Comparison of ENCODE assay signal across 30 mouse cellular contexts in the genomic region with DNA sequence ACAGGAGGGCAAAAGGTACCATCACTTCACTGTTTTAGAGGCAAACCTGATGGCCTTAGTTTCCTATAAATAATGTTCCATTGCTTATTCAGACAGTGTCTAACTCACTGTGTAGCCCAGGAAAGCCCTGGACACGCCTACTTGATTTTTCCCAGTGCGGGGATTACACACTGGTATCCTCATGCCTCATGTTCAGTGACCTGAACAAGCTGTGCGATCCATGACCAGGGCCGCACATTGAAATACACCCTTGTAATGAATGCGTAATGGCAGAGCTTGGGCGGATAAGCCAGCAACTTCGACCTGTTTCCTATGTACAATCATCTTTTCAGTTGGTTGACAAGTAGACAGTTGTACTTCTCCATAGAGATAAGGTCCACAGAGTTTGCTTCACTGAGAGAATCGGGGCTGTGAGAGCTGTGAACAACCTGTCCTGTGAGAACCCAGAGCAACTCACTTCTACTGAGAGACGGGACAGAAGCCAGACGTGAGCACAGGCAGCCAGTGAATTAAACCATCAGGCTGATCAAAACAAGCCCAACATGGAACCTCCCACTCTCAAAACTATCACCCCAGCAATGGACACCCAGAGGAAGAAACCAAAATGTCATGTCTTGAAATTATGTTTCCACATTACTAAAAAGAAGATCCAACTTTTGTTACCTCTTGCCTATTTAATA.
DNase-seq lines count a peak whose midpoint lies in the region; ATAC-seq and TF ChIP-seq lines count a peak whose summit lies in the region.
"Had no signal": no experiment of that assay in that cellular context is flagged by ENCODE, and none has a peak within 500 bp of the region (broad histone marks: within the 10 kb centered on the region; RNA-seq: fewer than 3 reads in every experiment).

No protein-coding gene starts in this region.

- in situ Hi-C loops in Patski (cut with MboI; ENCODE audit: low pct_unique_long_range_greater_than_20kb) = no loop called here

- no peaks in the 10 kb centered on the region for H3K36me3 ChIP-seq in kidney, embryonic 16.5 days (ENCODE audit: insufficient read depth, low read length)
- no peaks in the 10 kb centered on the region for H3K36me3 ChIP-seq in kidney, postnatal 0 days (ENCODE audit: insufficient read depth, low read length)
- H3K36me3 ChIP-seq: embryonic facial prominence, embryonic 13.5 days; forebrain, embryonic 10.5 days; forebrain, embryonic 15.5 days; heart, embryonic 12.5 days; hindbrain, embryonic 13.5 days; limb, embryonic 12.5 days; liver, embryonic 15.5 days; midbrain, embryonic 12.5 days; neural tube, embryonic 12.5 days had no signal

- no peak overlapping the region for H3K4me2 ChIP-seq in kidney, embryonic 16.5 days (replicated peaks; ENCODE audit: low read depth, low read length)
- no peak overlapping the region for H3K4me2 ChIP-seq in kidney, postnatal 0 days (ENCODE audit: low read length)
- H3K4me2 ChIP-seq: embryonic facial prominence, embryonic 13.5 days; forebrain, embryonic 15.5 days; heart, embryonic 12.5 days; hindbrain, embryonic 13.5 days; limb, embryonic 12.5 days; liver, embryonic 15.5 days; lung, embryonic 14.5 days; midbrain, embryonic 12.5 days; neural tube, embryonic 12.5 days had no signal

- POLR2A ChIA-PET in Patski (lab: Charles Lee) = no interaction called here

- WGBS in kidney, embryonic 16.5 days = 44% methylated on average over 10 of the region's 10 CpGs
- 41% methylated on average over 10 of the region's 10 CpGs for WGBS in kidney, postnatal 0 days

- H3K4me1 ChIP-seq in kidney, embryonic 16.5 days (ENCODE audit: insufficient read depth, low read length) = peaks cover 7% of the 10 kb centered on the region; the same call in 1 of the 2 replicates
- no peaks in the 10 kb centered on the region for H3K4me1 ChIP-seq in kidney, postnatal 0 days (replicated peaks; ENCODE audit: insufficient read depth, low read length)
- H3K4me1 ChIP-seq: liver, embryonic 15.5 days; neural tube, embryonic 12.5 days had no signal

- H3K9ac ChIP-seq in kidney, embryonic 16.5 days (replicated peaks; ENCODE audit: low read length) = no peak overlapping the region
- H3K9ac ChIP-seq in kidney, postnatal 0 days (ENCODE audit: low read depth, low read length) = no peak overlapping the region
- H3K9ac ChIP-seq: embryonic facial prominence, embryonic 13.5 days; forebrain, embryonic 15.5 days; heart, embryonic 12.5 days; hindbrain, embryonic 13.5 days; limb, embryonic 12.5 days; liver, embryonic 15.5 days; lung, embryonic 14.5 days; midbrain, embryonic 12.5 days; neural tube, embryonic 12.5 days had no signal

- no peak for ATAC-seq in kidney, embryonic 16.5 days (ENCODE audit: low FRiP score, low TSS enrichment)
- peak; percentile 67 for ATAC-seq in Patski
- no peak for ATAC-seq in kidney, postnatal 0 days (replicated peaks; ENCODE audit: low FRiP score, low read depth)
- no peak for ATAC-seq in megakaryocyte, adult 5-6 weeks (ENCODE audit: poor library complexity, severe bottlenecking)
- no peak for ATAC-seq in CD4-positive, CD25-positive, alpha-beta regulatory T cell, adult 4 months
- ATAC-seq: forebrain, embryonic 15.5 days; intestine, embryonic 16.5 days had no signal

- no peak for TF ChIP-seq CTCF in Patski (IDR thresholded peaks at IDR 0.05)
- TF ChIP-seq CTCF in kidney, postnatal 0 days (IDR thresholded peaks at IDR 0.05; ENCODE audit: low read depth) = no peak

- peak; percentile 47 for DNase-seq in kidney, adult 18-20 months
- no peak for DNase-seq in Patski (ENCODE audit: low read depth, low spot score)
- DNase-seq in kidney, postnatal 0 days (ENCODE audit: low spot score) = peak; percentile 25
- peak; percentile 56 for DNase-seq in retina, embryonic 14.5 days (ENCODE audit: low spot score)
- DNase-seq: adrenal gland, postnatal 25 days; cerebellum, adult 11-12 months; cerebellum, adult 9-11 months; gastrocnemius, postnatal 36 days; heart, adult 18-20 months; heart, postnatal 4 days; lung, embryonic 14.5 days; lung, postnatal 36 days; right cerebral cortex, postnatal 14 days; thymus, postnatal 25 days had no signal

- H3K27ac ChIP-seq in kidney, embryonic 16.5 days (ENCODE audit: low read length) = no peak overlapping the region
- no peak overlapping the region for H3K27ac ChIP-seq in kidney, postnatal 0 days
- H3K27ac ChIP-seq: embryonic facial prominence, embryonic 13.5 days; forebrain, embryonic 10.5 days; forebrain, embryonic 15.5 days; hindbrain, embryonic 13.5 days; left cerebral cortex, adult 2 months; limb, embryonic 12.5 days; liver, embryonic 15.5 days; midbrain, embryonic 12.5 days; neural tube, embryonic 12.5 days had no signal

- no peak overlapping the region for H3K4me3 ChIP-seq in kidney, embryonic 16.5 days (ENCODE audit: low read length)
- H3K4me3 ChIP-seq in kidney, postnatal 0 days (replicated peaks; ENCODE audit: low read depth, low read length) = no peak overlapping the region
- H3K4me3 ChIP-seq: embryonic facial prominence, embryonic 13.5 days; forebrain, embryonic 10.5 days; forebrain, embryonic 15.5 days; heart, embryonic 12.5 days; hindbrain, embryonic 13.5 days; left cerebral cortex, adult 2 months; limb, embryonic 12.5 days; liver, embryonic 15.5 days; megakaryocyte, embryonic 14.5 days; midbrain, embryonic 12.5 days; myocyte; neural tube, embryonic 12.5 days had no signal

- CTCF ChIA-PET in Patski (lab: Charles Lee) = interaction anchor here (1.0 kb wide), 1 partner anchor 24 kb away, joined by 3 read pairs; no protein-coding TSS in a partner anchor

- H3K27me3 ChIP-seq in kidney, embryonic 16.5 days (ENCODE audit: insufficient read depth, low read length) = no peaks in the 10 kb centered on the region
- no peaks in the 10 kb centered on the region for H3K27me3 ChIP-seq in Patski
- H3K27me3 ChIP-seq in kidney, postnatal 0 days (ENCODE audit: insufficient read depth, low read length) = no peaks in the 10 kb centered on the region
- H3K27me3 ChIP-seq: embryonic facial prominence, embryonic 13.5 days; forebrain, embryonic 15.5 days; heart, embryonic 12.5 days; hindbrain, embryonic 13.5 days; limb, embryonic 12.5 days; liver, embryonic 15.5 days; megakaryocyte, embryonic 14.5 days; midbrain, embryonic 12.5 days; neural tube, embryonic 12.5 days had no signal

- H3K9me3 ChIP-seq in kidney, embryonic 16.5 days (ENCODE audit: low read length) = no peaks in the 10 kb centered on the region
- H3K9me3 ChIP-seq in kidney, postnatal 0 days (replicated peaks; ENCODE audit: low read length) = no peaks in the 10 kb centered on the region
- H3K9me3 ChIP-seq: embryonic facial prominence, embryonic 13.5 days; forebrain, embryonic 10.5 days; forebrain, embryonic 15.5 days; heart, embryonic 12.5 days; hindbrain, embryonic 13.5 days; limb, embryonic 12.5 days; liver, embryonic 15.5 days; megakaryocyte, embryonic 14.5 days; midbrain, embryonic 12.5 days; neural tube, embryonic 12.5 days had no signal
